Mouse (Mus musculus): ENCODE measurements around the gene Npff. TPM values are rescaled to one million over a fixed set of nuclear protein-coding genes. Genes with fewer than 3 reads are reported as not detected.
A peak's percentile ranks its signal among the peaks of the same experiment; 100 is the strongest.

Gene Npff
- total and polyA plus RNA-seq, 3 experiments: 0.92 to 3.2 (median 1.1) TPM

DNA sequence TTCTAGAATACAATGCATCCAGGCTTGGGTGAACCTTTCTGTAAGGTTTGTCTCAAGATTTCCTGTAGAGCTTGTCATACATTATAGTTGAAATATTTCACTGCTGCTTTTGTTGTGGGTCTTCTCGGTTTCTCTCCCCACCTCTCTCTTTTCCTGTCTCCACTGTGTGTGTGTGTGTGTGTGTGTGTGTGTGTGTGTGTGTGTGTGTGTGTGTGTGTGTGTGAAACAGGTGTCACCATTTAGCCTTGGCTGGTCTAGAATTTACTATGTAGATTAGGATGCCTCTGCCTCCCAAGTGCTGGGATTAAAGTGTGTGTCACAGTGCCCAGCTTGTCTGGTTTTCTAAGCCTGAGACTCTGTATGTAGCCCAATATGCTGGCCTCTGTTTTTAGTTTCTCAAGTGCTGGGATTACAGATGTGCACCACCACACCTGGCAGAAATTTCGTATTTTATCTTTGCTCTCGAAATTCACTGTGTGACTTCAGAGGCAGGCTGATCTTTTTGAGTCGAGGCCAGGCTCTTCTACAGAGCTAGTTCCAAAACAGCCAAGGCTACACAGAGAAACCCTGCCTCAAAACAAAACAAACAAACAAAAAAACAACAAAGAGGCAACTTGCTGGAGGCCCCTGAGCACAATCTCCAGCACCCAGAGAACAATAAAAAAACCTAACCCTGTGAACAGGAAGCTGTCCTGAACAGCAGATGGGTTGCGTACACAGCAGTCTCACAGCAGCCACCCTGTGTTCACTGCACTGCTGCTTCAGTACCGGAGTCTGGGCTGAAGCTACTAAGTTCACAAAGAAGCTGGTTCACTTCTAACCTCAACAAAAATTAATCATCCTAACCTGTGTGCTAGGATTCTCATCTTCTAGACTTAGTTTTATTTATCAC, 1.6 kb upstream of the Npff start:
- Histone ChIP-seq H3K27me3 (ENCODE audit: insufficient read depth, low read length) (no peaks in the 10 kb centered on the region), H3K4me1 (ENCODE audit: insufficient read depth, low read depth, low read length) (peaks cover 3% of the 10 kb centered on the region; the same call in 1 of the 2 replicates), H3K9me3 (replicated peaks) (no peaks in the 10 kb centered on the region), H3K4me3 (ENCODE audit: low read depth, low read length) (no peak overlapping the region), H3K36me3 (replicated peaks) (peaks cover 93% of the 10 kb centered on the region)
- ATAC-seq (ENCODE audit: extremely low read depth, insufficient number of reproducible peaks, low FRiP score, poor library complexity, severe bottlenecking) (no peak), DNase-seq (ENCODE audit: low spot score) (no peak)
- no peak for TF ChIP-seq TAL1 (conservative IDR thresholded peaks at IDR 0.05; ENCODE audit: low read depth, low read length)
- no peak for TF ChIP-seq POLR2AphosphoS5 (IDR thresholded peaks at IDR 0.05; ENCODE audit: insufficient replicate concordance, low read depth, low read length)
- TF ChIP-seq GATA2 (IDR thresholded peaks at IDR 0.05; ENCODE audit: borderline replicate concordance, low read depth, low read length): no peak
- TF ChIP-seq GATA1 (IDR thresholded peaks at IDR 0.05; ENCODE audit: borderline replicate concordance, low read length): no peak
- TF ChIP-seq CTCF (IDR thresholded peaks at IDR 0.05; ENCODE audit: low read depth, low read length): no peak

DNA sequence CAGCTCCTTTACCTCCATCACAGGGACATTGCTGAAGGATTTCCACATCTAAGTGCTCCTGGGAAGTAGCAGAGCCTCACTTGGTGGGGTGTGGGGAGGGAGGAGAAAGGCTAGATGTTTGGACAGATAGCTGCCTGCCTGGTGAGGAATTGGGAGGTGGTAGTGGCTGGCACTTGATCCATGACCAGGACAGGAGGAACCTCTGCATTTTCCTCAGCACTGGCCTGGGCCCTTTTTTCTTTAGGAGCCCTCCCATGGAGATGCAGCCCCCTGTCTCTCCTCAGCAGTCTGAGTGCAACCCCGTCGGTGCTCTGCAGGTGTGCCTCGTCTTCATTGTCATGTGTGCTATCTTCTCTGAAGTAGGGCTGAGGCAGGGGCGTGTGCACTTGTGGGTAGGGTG, 3.3 kb downstream of the Npff start:
- H3K4me1 ChIP-seq (ENCODE audit: insufficient read depth, low read depth, low read length): peaks cover 43% of the 10 kb centered on the region
- H3K9me3 ChIP-seq (replicated peaks): no peaks in the 10 kb centered on the region
- no peak for TF ChIP-seq CTCF (IDR thresholded peaks at IDR 0.05; ENCODE audit: low read depth, low read length)
- TF ChIP-seq GATA1 (IDR thresholded peaks at IDR 0.05; ENCODE audit: borderline replicate concordance, low read length): no peak
- TF ChIP-seq POLR2AphosphoS5 (IDR thresholded peaks at IDR 0.05; ENCODE audit: insufficient replicate concordance, low read depth, low read length): no peak
- no peak for TF ChIP-seq TAL1 (conservative IDR thresholded peaks at IDR 0.05; ENCODE audit: low read depth, low read length)
- no peak for TF ChIP-seq GATA2 (IDR thresholded peaks at IDR 0.05; ENCODE audit: borderline replicate concordance, low read depth, low read length)
- ATAC-seq (ENCODE audit: extremely low read depth, insufficient number of reproducible peaks, low FRiP score, poor library complexity, severe bottlenecking) (no peak), DNase-seq (ENCODE audit: low spot score) (no peak)
- peaks cover under 1% of the 10 kb centered on the region; the same call in 1 of the 2 replicates for H3K27me3 ChIP-seq (ENCODE audit: insufficient read depth, low read length)
- no peak overlapping the region for H3K4me3 ChIP-seq (ENCODE audit: low read depth, low read length)
- peaks cover 66% of the 10 kb centered on the region for H3K36me3 ChIP-seq (replicated peaks)

DNA sequence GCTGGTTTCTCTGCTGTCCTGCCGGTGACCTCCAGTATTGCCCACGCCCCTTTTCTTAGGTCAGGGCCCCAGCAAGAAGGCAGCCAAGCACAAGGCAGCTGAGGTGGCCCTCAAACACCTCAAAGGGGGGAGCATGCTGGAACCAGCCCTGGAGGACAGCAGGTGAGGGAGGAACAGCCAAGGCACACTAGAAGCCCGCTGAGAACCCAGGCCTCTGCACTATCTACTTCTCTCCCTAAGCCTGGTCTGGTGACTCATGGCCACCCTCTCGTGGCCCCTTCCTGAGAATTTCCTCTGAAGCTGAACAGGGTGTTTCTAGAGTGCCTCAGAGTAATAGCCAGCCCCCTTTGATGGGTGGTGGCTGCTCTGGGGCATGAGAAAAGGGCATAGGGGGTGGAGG, 4.3 kb downstream of the Npff start:
- H3K4me3 ChIP-seq (ENCODE audit: low read depth, low read length): peak overlapping the region; percentile 33; the same call in 1 of the 2 replicates

DNA sequence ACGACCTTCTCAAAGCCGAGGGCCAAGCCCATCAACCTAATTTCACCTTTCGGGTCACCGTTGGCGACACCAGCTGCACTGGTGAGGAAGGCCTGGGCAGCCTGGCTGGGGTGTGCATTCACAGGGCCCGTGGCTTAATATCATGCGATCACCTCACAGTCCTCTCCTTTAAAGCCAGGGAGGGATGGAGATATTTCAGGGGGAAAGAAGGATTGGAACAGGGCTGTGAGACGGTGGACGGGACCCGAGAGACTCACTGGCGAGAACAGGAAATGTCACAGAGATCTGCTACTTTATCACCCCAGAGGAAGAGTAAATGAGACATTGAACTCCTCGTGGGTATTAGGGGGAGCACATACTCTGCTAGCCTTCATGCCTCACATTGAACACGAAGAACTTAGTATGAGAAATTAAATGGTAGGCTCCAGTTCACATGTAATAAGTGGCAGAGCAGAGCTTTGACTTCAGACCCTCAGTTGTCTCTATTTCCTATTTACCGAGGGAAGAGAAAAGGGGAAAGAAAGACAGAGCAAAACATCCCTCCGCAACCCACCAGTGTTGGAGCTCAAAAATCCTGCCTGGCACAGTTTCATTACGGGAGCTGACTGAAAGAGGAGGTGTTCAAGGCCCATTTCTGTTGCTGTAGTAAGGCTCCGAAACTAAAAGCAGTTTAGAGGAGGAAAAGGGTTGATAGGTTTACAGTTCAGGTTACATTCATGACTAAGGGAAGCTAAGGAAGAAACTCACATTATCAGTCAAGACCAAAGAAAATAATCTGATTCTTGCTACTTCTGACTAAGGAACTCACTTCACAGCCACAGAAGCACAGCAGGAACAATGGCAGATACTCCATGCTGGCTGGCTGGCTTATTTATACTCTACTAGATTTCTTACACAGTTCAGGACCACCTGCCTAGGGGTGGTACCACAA, 5.3 kb downstream of the Npff start:
- H3K9me3 ChIP-seq (replicated peaks): no peaks in the 10 kb centered on the region
- TF ChIP-seq TAL1 (conservative IDR thresholded peaks at IDR 0.05; ENCODE audit: low read depth, low read length) (no peak), GATA1 (IDR thresholded peaks at IDR 0.05; ENCODE audit: borderline replicate concordance, low read length) (no peak), GATA2 (IDR thresholded peaks at IDR 0.05; ENCODE audit: borderline replicate concordance, low read depth, low read length) (no peak), CTCF (IDR thresholded peaks at IDR 0.05; ENCODE audit: low read depth, low read length) (no peak), POLR2AphosphoS5 (IDR thresholded peaks at IDR 0.05; ENCODE audit: insufficient replicate concordance, low read depth, low read length) (no peak)
- H3K4me3 ChIP-seq (ENCODE audit: low read depth, low read length): peak overlapping the region; percentile 79
- DNase-seq (ENCODE audit: low spot score) (no peak), ATAC-seq (ENCODE audit: extremely low read depth, insufficient number of reproducible peaks, low FRiP score, poor library complexity, severe bottlenecking) (no peak)
- peaks cover 46% of the 10 kb centered on the region for H3K36me3 ChIP-seq (replicated peaks)
- peaks cover 53% of the 10 kb centered on the region for H3K4me1 ChIP-seq (ENCODE audit: insufficient read depth, low read depth, low read length)
- H3K27me3 ChIP-seq (ENCODE audit: insufficient read depth, low read length): peaks cover 12% of the 10 kb centered on the region

More for the DNA sequence above, 4.3 kb downstream of the Npff start:
- Histone ChIP-seq H3K4me1 (ENCODE audit: insufficient read depth, low read depth, low read length) (peaks cover 53% of the 10 kb centered on the region), H3K9me3 (replicated peaks) (no peaks in the 10 kb centered on the region), H3K27me3 (ENCODE audit: insufficient read depth, low read length) (peaks cover 11% of the 10 kb centered on the region), H3K36me3 (replicated peaks) (peaks cover 56% of the 10 kb centered on the region)
- no peak for ATAC-seq (ENCODE audit: extremely low read depth, insufficient number of reproducible peaks, low FRiP score, poor library complexity, severe bottlenecking)
- TF ChIP-seq CTCF (IDR thresholded peaks at IDR 0.05; ENCODE audit: low read depth, low read length): no peak
- TF ChIP-seq TAL1 (conservative IDR thresholded peaks at IDR 0.05; ENCODE audit: low read depth, low read length): no peak
- no peak for TF ChIP-seq POLR2AphosphoS5 (IDR thresholded peaks at IDR 0.05; ENCODE audit: insufficient replicate concordance, low read depth, low read length)
- no peak for TF ChIP-seq GATA1 (IDR thresholded peaks at IDR 0.05; ENCODE audit: borderline replicate concordance, low read length)
- TF ChIP-seq GATA2 (IDR thresholded peaks at IDR 0.05; ENCODE audit: borderline replicate concordance, low read depth, low read length): no peak
- DNase-seq (ENCODE audit: low spot score): no peak

DNA sequence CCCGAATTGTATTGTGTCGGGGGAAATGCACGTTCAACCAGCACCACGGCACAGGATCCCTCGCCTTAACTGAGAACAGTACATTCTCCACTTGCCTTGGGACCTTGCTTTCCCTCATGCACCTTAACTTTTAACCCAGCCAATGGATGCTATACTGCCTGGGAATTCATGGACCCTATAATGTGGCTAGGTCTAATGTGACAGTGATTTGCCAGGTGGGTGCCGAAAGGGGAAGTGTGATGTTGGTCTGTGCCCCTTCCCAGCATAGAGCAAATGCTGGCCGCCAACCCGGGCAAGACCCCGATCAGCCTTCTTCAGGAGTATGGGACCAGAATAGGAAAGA, 5.9 kb downstream of the Npff start:
- ATAC-seq (ENCODE audit: extremely low read depth, insufficient number of reproducible peaks, low FRiP score, poor library complexity, severe bottlenecking) (no peak), DNase-seq (ENCODE audit: low spot score) (no peak)
- Histone ChIP-seq H3K9me3 (replicated peaks) (no peaks in the 10 kb centered on the region), H3K36me3 (replicated peaks) (peaks cover 40% of the 10 kb centered on the region), H3K4me1 (ENCODE audit: insufficient read depth, low read depth, low read length) (peaks cover 53% of the 10 kb centered on the region), H3K27me3 (ENCODE audit: insufficient read depth, low read length) (peaks cover 12% of the 10 kb centered on the region), H3K4me3 (ENCODE audit: low read depth, low read length) (peak overlapping the region; percentile 79)
- no peak for TF ChIP-seq GATA2 (IDR thresholded peaks at IDR 0.05; ENCODE audit: borderline replicate concordance, low read depth, low read length)
- no peak for TF ChIP-seq POLR2AphosphoS5 (IDR thresholded peaks at IDR 0.05; ENCODE audit: insufficient replicate concordance, low read depth, low read length)
- no peak for TF ChIP-seq TAL1 (conservative IDR thresholded peaks at IDR 0.05; ENCODE audit: low read depth, low read length)
- TF ChIP-seq GATA1 (IDR thresholded peaks at IDR 0.05; ENCODE audit: borderline replicate concordance, low read length): no peak
- TF ChIP-seq CTCF (IDR thresholded peaks at IDR 0.05; ENCODE audit: low read depth, low read length): no peak

Data from G1E (cell line).